Mouse (Mus musculus) heart, postnatal 10 days (tissue): ENCODE measurements around the gene Gm21883. TPM values are rescaled to one million over a fixed set of nuclear protein-coding genes. Genes with fewer than 3 reads are reported as not detected.
"Not testable (repeated sequence)": the region's sequence is repeated elsewhere in the genome, so short reads cannot be mapped to it uniquely, and the experiment has no call there.

Experiments used
- DNase-seq, 2 experiments: peaks; one replicate each; pipeline ENCODE4 v3.0.0; 2021
- intact Hi-C: fragments of 180-260 bp; cut with DNase I; formaldehyde crosslinking; loops from one replicate; pipeline ENCODE4 v1.15.1; 2025
- total RNA-seq, 2 experiments: library from RNA; stranded (reverse); gene quantifications; 2 replicates each; pipeline ENCODE4 v1.2.3; 2021

Gm21883 gene
- total RNA-seq, result not detected

DNA sequence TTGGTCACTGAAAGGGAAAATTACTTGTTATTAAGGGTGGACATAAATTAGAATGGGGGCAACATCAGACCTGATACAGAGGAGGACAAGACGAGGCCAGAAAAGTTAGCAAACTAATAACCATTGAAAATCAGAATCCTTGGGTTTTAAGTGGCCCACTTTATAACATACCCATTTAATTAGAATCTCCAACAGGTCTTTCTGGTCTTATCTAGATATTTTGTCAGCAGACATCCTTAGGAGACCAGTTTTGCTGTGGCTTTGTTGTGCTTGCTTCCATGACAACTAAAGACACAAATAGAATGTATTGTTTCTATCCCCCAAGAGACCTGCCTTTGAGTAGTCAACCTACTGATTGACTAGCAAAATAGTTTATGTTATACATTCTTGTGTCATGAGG is at the start of gene Gm21883:
Gm21883 (minus strand) TSS at position 101 of the 400 bp plus-strand sequence.
- DNase-seq, intact Hi-C loops: not testable (repeated sequence)

GRCm38 (mm10) chrX:31618820-31619219 is 44.7 kb upstream of the Gm21883 start, which contains the start of gene Spin2e:
Gene Spin2e, minus strand, starts transcription at chrX:31618920.
- intact Hi-C loops, DNase-seq: not testable (repeated sequence)

Other genes with a start within 250 kb of the Gm21883 start
- gene Btbd35f26, start 237.8 kb downstream of the Gm21883 start, total RNA-seq, result not detected
- not detected for gene Btbd35f19, start 190.4 kb downstream of the Gm21883 start, total RNA-seq
- gene Spin2e, start 44.6 kb upstream of the Gm21883 start, total RNA-seq, result not detected
- not detected for gene Btbd35f25, start 142.9 kb upstream of the Gm21883 start, total RNA-seq